Mouse (Mus musculus): ENCODE measurements around the gene Olfr150.

The Olfr150 gene

DNA sequence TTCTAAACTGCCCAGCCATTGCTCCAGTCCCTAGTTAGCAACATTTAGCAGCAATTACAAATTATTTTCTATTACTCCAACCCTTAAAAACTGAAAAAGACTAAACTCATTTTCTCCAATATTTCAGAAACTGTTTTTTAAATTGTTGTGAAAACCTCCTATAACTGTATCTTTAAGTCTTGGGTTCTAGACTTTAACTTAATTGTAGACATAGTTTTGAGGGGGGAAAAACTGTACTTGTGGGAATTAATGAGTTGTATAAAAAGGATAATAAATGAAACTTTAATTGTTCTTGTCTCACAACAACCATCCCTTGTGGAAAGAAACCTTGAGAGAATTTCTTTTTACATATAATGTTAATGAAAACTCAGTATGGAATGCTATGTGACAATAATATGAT lies at the start of gene Olfr150:
Olfr150 (plus strand) TSS at position 301 of the 400 bp plus-strand sequence.
- in situ Hi-C loops (cut with MboI, MseI): no loop called here

DNA sequence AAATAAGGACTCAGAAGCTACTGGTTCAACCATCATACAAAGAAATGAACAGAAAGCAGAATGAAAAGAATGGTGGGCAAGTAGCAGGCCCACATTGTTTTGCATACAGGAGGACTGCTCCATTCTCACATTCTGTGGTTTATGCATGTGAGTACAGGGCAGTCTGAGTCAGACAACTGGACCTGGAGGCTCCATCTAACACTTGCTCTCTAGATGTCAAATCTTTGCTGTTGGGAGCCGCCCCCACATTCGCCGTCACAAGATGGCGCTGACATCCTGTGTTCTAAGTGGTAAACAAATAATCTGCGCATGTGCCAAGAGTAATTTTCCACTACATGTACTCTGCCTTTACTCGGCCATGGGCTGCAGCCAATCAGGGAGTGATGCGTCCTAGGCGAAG lies 29.7 kb upstream of the Olfr150 start:
- in situ Hi-C loops (cut with MboI, MseI): loop anchor here in 1 of 2 experiments (10.0 kb wide), 1 partner anchor 1674 kb away; no protein-coding TSS in a partner anchor

DNA sequence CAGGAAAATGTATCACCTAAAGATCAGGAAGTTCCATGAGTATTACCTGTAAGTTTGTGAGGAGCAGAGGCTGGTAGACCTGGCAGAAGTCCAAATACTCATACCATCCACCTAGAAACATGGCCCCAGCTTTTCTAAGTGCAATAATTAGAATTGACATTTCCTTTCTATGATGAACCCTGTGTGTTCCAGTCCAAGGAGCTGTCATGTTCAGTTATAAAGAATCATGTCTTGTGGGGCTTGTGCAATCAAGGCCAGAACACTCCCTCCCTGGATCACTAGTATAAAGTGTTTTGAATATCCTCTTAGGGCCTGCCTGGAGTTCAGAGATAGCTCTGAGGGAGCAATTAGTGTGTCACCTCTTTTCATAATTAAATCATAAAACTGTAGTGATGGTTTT lies 23.8 kb upstream of the Olfr150 start, which contains the start of gene Olfr149:
Olfr149 (minus strand) TSS at position 101 of the 400 bp plus-strand sequence.
- in situ Hi-C loops (cut with MboI, MseI): loop anchor here in 1 of 2 experiments (10.0 kb wide), 1 partner anchor 1668 kb away; no protein-coding TSS in a partner anchor

GRCm38 (mm10) chr9:39708958-39709357 lies 21.8 kb upstream of the Olfr150 start:
- in situ Hi-C loops (cut with MboI, MseI): loop anchor here in 1 of 2 experiments (10.0 kb wide), 1 partner anchor 1666 kb away; no protein-coding TSS in a partner anchor

GRCm38 (mm10) chr9:39711053-39711452 lies 19.7 kb upstream of the Olfr150 start, which contains the start of gene Olfr965:
Olfr965 (plus strand) TSS chr9:39711353.
- in situ Hi-C loops (cut with MboI, MseI): no loop called here

DNA sequence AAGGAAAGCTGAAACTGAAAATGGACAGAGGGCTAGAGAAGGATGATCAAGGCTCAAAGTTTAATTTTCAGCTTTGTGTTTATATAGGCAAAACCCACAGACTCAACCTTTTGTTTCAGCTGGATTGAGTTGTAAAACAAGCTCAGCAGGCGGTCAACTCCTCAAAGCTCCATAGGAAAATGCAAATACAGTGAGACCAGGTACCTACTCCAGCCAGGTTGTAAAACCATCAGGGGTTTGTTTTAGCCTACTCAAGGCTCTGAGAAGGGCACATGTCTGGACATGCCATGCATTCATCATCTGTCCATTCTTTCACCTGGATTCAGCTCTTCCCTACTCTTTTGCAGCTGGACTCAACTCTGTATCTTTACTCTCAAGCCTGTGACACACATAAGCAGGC lies 10.0 kb downstream of the Olfr150 start:
- in situ Hi-C loops (cut with MboI, MseI): no loop called here

- in situ Hi-C loops (cut with MboI, MseI): no loop called here
Observed at GRCm38 (mm10) chr9:39745949-39746348, 15.2 kb downstream of the Olfr150 start, which contains the start of gene Olfr967. Olfr967 (plus strand) TSS chr9:39746249.

DNA sequence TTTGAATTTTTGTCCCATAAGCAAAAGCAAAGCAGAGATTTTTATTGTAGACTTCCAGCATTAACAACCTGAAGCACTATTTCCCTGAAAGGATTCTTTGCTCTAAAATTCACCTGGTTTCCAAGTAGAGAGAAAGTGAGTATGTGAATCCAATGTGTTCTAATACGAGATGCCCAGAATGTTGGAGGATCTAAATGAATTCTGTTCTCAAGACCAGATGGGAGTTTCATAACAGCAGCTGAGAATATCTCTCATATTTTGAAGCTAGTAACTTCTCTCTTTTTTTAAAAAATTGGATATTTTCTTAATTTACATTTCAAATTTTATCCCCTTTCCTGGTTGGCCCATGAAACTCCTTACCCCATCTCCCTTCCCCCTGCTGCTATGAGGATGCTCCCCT lies 15.7 kb downstream of the Olfr150 start:
- in situ Hi-C loops (cut with MboI, MseI): no loop called here

- in situ Hi-C loops (cut with MboI, MseI): no loop called here
Observed at GRCm38 (mm10) chr9:39783153-39783552, 52.4 kb downstream of the Olfr150 start, which contains the start of gene Olfr968. Olfr968 (minus strand) TSS chr9:39783253.
